Mouse (Mus musculus) erythroblast, embryonic 14.5 days (primary cell): ENCODE measurements around the gene Sirt3.

Experiments
- GATA1 ChIP-seq: IDR thresholded peaks from 2 replicates; pipeline ENCODE4 v1.6.1; 2012; ENCODE audit warnings: low read length, inconsistent platforms, mixed read lengths
- TAL1 ChIP-seq: IDR thresholded peaks from 3 replicates; pipeline ENCODE4 v1.6.1; 2012; ENCODE audit warnings: low read length, inconsistent platforms, mixed read lengths

GRCm38 (mm10) chr7:140927181-140927580, 45.1 kb upstream of the Sirt3 start:
- TF ChIP-seq TAL1 = no peak
- TF ChIP-seq GATA1 = no peak
